Mouse (Mus musculus) left cerebral cortex, adult 8-10 months (tissue): ENCODE measurements around the gene BC107364. TPM values are rescaled to one million over a fixed set of nuclear protein-coding genes. Genes with fewer than 3 reads are reported as not detected.
"Not testable (repeated sequence)": the region's sequence is repeated elsewhere in the genome, so short reads cannot be mapped to it uniquely, and the experiment has no call there.

ENCODE experiments used
- DNase-seq, 2 experiments: peaks; one replicate each; pipeline ENCODE4 v3.0.0; 2022; ENCODE audit warnings: low spot score in 2 of 2
- total RNA-seq, 4 experiments: library from RNA; stranded (reverse); gene quantifications; 2 replicates each; pipeline ENCODE4 v1.2.4; 2022

BC107364 gene
- total RNA-seq, 4 experiments from 2014 or later = not detected

- DNase-seq = not testable (repeated sequence)
Observed at GRCm38 (mm10) chr3:96458008-96458407, 5.9 kb upstream of the BC107364 start.

GRCm38 (mm10) chr3:96451181-96451737, 847 bp downstream of the BC107364 start:
- not testable (repeated sequence) for DNase-seq

- not testable (repeated sequence) for DNase-seq
Observed at GRCm38 (mm10) chr3:96450586-96450896, 1.6 kb downstream of the BC107364 start.

- not testable (repeated sequence) for DNase-seq
Observed at GRCm38 (mm10) chr3:96449762-96450585, 2.1 kb downstream of the BC107364 start.

DNA sequence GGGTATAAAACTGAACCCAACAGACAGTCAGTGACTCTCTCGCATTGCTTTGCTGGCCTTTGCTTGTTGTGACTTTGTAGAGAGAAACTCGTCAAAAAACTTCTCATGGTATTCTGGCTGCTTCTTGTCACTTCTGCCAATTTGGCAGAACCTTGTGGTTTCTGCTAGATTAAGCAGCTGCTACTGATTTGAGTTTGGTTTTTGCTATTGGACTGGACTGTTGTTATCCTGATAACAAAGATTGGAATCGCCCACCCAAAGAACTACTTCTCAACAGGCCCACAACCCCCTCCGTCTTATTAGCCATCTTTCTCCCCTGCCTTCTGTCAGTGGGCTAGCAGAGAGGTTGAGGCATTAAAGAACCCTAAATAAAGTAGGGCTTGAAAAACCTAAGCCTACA, 6.7 kb downstream of the BC107364 start:
- no peak for DNase-seq

- peak; percentile 13 to 37 for DNase-seq
Observed at GRCm38 (mm10) chr3:96440578-96440977, 11.5 kb downstream of the BC107364 start.

DNA sequence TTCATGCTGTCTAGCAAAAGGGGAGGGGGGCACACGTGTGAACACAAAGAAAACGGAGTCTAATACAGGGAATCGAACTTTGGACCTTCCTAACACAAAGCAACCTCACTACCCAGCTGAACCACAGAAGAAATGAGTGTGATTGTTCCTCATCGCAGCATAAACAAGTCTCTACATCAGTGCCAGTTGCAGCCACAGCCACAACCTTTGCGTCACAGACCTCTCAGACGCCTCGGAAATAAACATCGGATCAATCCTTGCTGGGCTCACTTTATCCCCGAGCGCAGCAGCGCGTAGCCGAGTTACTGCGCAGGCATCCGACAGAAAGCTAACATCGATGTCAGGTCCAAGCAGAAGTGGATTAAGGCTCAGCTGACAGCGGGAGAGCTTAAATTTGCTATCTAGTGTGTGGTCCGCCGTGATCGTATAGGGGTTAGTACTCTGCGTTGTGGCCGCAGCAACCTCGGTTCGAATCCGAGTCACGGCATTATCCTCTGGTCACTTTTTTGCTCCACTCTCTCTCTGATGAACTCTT, 16.5 kb downstream of the BC107364 start:
- DNase-seq = peak in 1 of 2 experiments; percentile 21

- no peak for DNase-seq
Observed at GRCm38 (mm10) chr3:96432207-96432606, 19.9 kb downstream of the BC107364 start.

DNA sequence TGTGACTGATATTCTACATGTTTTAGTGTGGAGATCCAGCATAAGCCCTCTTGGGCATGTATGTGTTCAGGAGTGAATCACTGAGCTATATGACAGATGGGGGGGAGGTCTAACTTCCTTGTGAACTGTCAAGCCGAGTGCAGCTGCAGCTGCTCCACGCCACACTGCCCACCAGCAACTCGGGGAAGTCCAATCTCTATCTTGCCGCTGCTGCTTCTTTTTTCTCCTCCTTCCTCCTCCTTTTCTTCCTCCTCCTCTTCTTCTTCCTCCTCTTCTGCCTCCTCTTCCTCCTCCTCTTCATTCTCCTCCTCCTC, 22.3 kb downstream of the BC107364 start:
- DNase-seq = no peak

GRCm38 (mm10) chr3:96428941-96429818, 22.9 kb downstream of the BC107364 start:
- DNase-seq = no peak

DNA sequence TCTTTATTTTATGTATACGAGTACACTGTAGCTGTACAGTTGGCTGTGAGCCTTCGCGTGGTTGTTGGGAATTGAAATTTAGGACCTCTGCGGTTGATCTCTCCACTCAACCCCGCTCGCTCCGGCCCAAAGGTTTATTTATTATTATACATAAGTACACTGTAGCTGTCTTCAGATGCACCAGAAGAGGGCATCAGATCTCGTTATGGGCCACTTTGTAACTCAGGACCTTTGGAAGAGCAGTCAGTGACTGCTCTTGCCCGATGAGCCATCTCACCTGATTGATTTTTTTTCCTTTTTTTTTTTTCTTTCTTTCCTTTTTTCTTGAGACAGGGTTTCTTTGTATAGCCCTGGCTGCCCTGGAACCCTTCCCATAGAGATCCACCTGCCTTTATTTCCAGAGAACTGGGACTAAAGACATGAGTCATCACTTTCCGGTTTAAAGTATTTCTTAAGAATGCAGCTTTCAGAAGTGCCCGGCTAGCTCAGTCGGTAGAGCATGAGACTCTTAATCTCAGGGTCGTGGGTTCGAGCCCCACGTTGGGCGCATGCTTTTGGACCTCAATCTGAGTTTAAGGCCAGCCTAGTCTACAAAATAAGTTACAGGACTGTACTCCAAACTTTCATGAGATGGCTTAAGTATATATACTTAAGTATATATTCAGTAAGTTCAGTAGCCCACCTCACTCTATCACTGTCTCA, 24.2 kb downstream of the BC107364 start:
- peak; percentile 8 to 21 for DNase-seq

GRCm38 (mm10) chr3:96427311-96427710, 24.8 kb downstream of the BC107364 start:
- DNase-seq = no peak

DNA sequence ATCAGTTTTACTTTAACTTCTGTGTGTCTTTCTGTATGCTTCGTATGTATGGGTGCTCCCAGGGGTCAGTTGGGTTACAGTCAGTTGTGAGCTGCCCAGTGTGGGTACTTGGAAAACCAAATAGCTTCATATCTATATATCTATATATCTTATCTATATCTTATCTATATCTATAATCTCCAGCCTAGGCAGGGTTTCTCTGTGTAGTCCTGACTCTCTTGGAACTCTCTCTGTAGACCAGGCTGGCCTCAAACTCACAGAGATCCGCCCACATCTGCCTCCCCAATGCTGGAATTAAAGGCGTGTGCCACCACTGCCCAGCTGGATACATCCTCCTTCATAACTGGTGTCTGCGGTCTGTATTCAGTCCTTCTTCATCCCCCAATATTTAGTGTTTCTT, 25.8 kb downstream of the BC107364 start:
- no peak for DNase-seq

GRCm38 (mm10) chr3:96424447-96424846, 27.7 kb downstream of the BC107364 start:
- DNase-seq = not testable (repeated sequence)

- no peak for DNase-seq
Observed at GRCm38 (mm10) chr3:96423889-96424288, 28.2 kb downstream of the BC107364 start.

DNA sequence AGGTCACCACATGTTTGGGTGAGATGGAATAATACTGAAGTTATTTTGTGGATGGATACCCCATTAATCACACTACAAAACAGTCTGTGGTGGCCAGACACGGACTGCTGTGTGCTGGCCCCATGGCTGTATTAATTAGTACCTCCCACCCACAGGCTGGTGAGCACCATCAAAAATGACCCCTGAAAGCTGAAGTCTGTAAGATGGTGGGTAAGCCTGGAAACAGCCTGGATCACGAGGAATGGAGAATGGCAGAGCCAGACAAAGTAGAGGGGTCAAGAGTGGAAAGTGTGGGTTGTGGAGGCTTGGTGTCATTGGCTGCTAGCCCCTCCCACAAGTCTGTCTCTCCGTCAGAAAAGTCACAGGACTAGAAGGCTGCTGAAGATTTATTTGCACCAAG, 31.3 kb downstream of the BC107364 start:
- no peak for DNase-seq

DNA sequence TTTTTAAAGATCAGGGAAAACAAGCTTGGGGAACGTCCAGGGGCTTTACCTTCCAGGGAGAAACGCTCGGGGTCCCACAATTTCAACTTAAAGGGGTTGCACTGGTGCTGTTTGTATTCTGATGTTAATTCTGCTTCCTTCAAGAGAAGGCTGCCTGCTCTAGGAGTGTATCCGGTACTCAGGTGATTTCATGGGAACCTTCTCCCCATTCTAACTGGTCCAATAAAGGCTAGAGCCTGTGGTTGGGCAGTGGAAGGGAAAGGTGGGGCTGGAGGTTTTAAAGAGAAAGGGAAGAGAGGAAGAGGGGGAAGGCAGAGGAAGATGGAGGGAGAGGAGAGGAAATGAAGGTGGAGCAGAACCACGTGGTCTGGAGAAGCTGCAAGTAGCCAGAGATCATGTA, 33.2 kb downstream of the BC107364 start:
- DNase-seq = not testable (repeated sequence)

GRCm38 (mm10) chr3:96417850-96418815, 34.0 kb downstream of the BC107364 start:
- no peak for DNase-seq

GRCm38 (mm10) chr3:96416595-96416994, 35.5 kb downstream of the BC107364 start:
- DNase-seq = no peak

- DNase-seq = no peak
Observed at GRCm38 (mm10) chr3:96416056-96416455, 36.0 kb downstream of the BC107364 start.
